Mouse (Mus musculus) brain, embryonic 14.5 days (tissue): ENCODE data around the gene Vkorc1l1.

Source experiments
- CTCF ChIP-seq: fragments of 200-500 bp; IDR thresholded peaks from 2 replicates; pipeline ENCODE4 v1.5.1; 2012; ENCODE audit warnings: inconsistent platforms, mild to moderate bottlenecking, moderate library complexity, borderline replicate concordance; ENCODE audit not compliant: insufficient read depth, insufficient read length; ENCODE audit errors: extremely low read depth
- POLR2A ChIP-seq: fragments of 200-500 bp; IDR thresholded peaks from 2 replicates; pipeline ENCODE4 v1.6.1; 2012; ENCODE audit warnings: mild to moderate bottlenecking, inconsistent platforms, borderline replicate concordance; ENCODE audit not compliant: poor library complexity, insufficient read depth, insufficient read length, severe bottlenecking; ENCODE audit errors: extremely low read depth

DNA sequence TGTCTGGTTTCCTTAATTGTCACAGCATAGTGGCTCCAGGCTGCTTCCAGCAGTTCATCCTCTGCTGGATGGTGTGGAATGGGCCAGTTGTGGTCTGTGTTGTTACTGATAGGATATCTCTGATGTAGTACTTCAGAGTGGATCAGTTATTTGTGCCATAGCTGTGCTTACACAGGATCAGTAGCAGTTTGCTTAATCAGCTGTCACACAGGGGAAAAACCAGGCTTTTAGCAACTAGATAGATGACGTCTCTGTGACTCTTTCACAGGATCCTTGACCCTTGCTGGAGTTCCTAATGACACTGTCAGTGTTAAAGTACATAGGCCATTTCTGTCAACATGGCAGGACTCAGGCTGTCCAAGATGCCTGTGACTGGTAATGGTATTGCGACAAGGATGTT, 92.1 kb downstream of the Vkorc1l1 start:
- TF ChIP-seq CTCF (no peak), POLR2A (no peak)
